Mouse (Mus musculus): ENCODE data around the gene Sufu. TPM values are rescaled to one million over a fixed set of nuclear protein-coding genes. Genes with fewer than 3 reads are reported as not detected.

Sufu gene
- 10 to 100 TPM; 18.3 to 18.6 TPM for total RNA-seq (2021)

DNA sequence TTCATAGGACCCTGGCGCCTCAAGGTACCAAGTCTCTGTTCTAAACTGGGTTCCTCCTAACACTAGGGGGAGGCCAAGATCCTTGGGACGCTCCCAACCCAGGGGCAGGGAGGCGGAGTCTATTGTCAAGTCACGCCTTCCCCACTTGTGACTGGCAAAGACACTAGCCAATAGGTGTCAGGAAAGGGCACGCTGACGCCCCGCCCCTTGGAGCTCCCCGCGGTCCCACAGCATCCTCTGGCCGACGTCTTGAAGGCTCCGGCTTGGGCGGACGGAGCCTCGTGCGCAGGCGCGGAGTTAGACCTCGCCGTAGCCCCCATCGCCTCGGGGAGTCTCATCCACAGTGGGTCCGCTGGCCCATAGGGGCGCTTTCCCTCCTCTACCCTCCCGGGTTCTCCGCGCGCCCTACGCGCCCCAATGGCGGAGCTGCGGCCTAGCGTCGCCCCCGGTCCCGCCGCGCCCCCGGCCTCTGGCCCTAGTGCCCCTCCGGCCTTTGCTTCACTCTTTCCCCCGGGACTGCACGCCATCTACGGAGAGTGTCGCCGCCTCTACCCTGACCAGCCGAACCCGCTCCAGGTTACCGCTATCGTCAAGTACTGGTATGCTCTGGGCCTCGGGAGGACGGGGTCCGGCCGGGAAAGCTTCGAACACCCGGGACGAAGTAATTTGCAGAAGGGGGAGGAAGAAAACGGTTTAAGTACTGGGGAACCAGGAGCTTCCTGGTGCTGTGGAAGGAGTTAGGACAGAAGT, at the start of gene Sufu:
Sufu (plus strand) TSS at position 211 of the 750 bp plus-strand sequence.
- intact Hi-C loops (cut with DNase I) = loop anchor here (1.0 to 5.0 kb wide), 3 partner anchors 47 to 130 kb away; partner anchors contain the start of gene Trim8
- DNase-seq (ENCODE audit: low spot score in 2 of 2) = peak; percentile 97 to 98

GRCm38 (mm10) chr19:46347146-46347545, 49.5 kb upstream of the Sufu start:
- intact Hi-C loops (cut with DNase I) = no loop called here
- DNase-seq (ENCODE audit: low spot score in 2 of 2) = no peak

GRCm38 (mm10) chr19:46347936-46348668, 48.6 kb upstream of the Sufu start:
- no peak for DNase-seq (ENCODE audit: low spot score in 2 of 2)

DNA sequence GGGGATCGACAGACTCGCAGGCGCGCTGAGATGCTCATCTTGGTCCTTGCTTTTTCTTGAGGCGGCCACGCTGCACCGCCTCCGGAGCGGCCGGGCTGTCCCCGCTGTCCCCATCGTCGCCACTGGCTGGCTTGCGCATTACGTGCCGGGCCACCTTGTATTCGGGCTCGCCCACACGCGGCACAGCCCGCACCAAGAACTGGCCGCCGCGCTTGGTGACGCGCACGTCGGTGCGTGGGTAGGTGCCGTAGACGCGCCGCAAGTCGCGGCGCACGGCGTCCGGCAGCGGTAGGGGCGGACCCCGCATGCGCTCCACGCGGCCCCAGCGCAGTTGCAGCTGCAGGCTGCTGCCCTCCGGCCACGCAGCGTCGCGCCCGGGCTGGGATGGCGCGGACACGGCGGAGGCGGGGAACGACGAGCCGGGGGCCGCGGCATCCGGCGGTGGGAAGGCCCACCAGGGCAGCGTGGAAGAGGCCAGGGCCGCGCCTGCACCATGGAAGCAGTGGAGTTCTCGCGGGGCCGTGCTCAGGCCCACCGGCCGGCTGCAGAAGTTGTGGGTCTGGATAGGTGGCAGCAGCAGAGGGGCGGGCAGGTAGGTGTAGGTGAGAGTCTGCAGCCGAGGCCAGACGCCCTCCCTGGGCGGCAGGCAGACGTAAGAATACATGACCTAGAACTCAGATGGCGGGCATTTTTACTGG, 47.8 kb upstream of the Sufu start:
- DNase-seq (ENCODE audit: low spot score in 2 of 2) = peak; percentile 90 to 94
- intact Hi-C loops (cut with DNase I) = loop anchor here (2.0 kb wide), 1 partner anchor 30 kb away; no protein-coding TSS in a partner anchor

More at GRCm38 (mm10) chr19:46347936-46348668, 48.6 kb upstream of the Sufu start:
- intact Hi-C loops (cut with DNase I) = loop anchor here (2.0 kb wide), 1 partner anchor 29 kb away; no protein-coding TSS in a partner anchor

GRCm38 (mm10) chr19:46349550-46349949, 47.1 kb upstream of the Sufu start:
- no peak for DNase-seq (ENCODE audit: low spot score in 2 of 2)
- intact Hi-C loops (cut with DNase I) = loop anchor here (2.0 kb wide), 1 partner anchor 31 kb away; no protein-coding TSS in a partner anchor

- intact Hi-C loops (cut with DNase I) = no loop called here
- DNase-seq (ENCODE audit: low spot score in 2 of 2) = no peak
These were observed 46.3 kb upstream of the Sufu start, which contains the start of gene 2310034G01Rik for GRCm38 (mm10) chr19:46350168-46350932. TSS of gene 2310034G01Rik (minus strand) at chr19:46350302.

DNA sequence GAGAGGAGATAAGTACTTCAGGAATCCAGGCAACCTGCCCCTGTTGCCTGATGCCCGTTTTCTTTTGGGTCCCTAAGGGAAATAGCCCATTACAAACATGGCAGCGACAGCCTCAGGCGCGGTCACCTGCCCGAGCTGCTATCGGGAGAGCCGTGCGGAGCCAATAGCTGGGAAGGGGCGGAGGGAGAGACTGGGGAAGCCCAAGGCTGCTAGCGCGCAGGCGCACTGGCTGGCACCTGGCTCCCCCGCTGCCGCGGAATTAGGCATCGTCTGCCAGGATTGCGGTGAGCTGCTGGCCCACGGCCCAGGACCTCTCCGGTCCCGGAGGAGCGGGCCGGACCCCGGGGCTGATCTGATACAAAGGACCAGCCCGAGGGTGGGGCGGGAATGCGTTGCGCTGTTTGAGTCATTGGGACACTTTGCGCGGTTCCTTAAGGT, 40.0 kb upstream of the Sufu start:
- DNase-seq (ENCODE audit: low spot score in 2 of 2) = peak; percentile 88 to 91
- intact Hi-C loops (cut with DNase I) = loop anchor here (2.0 kb wide), 1 partner anchor 18 kb away; the partner anchor contains the start of gene Cuedc2

DNA sequence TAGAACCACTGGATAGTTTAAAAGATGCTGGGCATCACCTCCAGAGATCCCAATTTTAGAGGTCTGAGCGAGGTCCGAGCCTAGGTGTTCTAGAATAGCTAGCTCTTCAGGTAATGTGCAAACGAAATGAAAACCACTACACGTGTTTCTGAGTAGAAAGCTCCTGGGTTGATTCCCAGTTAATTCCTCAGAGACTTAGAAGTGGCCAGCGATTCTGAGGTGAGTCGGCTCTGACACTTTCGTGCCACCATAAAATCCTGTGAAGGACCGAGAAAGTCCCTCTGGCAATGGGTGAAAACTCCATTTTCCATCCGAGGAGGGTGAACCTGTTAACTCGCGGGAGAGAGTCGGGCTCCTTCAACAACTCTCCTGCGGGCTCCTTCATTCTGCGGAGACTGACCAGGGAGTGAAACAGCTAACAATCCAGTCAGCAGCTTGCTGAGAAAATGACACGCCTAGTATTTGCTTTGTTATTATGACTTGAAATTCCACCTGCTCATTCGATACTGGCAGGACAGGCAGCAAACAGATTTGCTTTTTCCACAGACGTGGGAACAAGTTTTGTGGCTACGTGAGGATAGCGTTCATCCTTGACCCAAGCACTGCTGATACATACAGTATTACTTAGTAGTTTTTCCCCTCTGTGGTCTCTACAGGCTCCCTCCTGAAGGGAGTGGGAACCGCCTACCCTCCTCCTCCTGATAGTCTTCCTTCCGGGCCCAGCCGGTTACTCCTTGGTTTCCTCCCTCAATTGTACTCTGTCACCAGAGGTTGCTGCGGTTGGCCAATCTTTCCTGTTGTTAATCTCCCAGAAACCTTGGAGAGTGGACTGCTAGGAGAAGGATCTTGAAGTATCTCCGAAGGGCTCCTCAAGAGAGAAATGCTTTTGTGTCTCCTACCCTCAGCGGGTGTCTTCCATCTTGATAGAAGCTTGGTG, 39.1 kb upstream of the Sufu start:
- no peak for DNase-seq (ENCODE audit: low spot score in 2 of 2)
- intact Hi-C loops (cut with DNase I) = loop anchor here (2.0 kb wide), 1 partner anchor 19 kb away; the partner anchor contains the start of gene Cuedc2

- no peak for DNase-seq (ENCODE audit: low spot score in 2 of 2)
These were observed 38.3 kb upstream of the Sufu start for GRCm38 (mm10) chr19:46358381-46358780.

GRCm38 (mm10) chr19:46362104-46362503, 34.6 kb upstream of the Sufu start:
- no peak for DNase-seq (ENCODE audit: low spot score in 2 of 2)
- intact Hi-C loops (cut with DNase I) = no loop called here

More at GRCm38 (mm10) chr19:46358381-46358780, 38.3 kb upstream of the Sufu start:
- intact Hi-C loops (cut with DNase I) = no loop called here

- no peak for DNase-seq (ENCODE audit: low spot score in 2 of 2)
- intact Hi-C loops (cut with DNase I) = no loop called here
These were observed 33.2 kb upstream of the Sufu start for GRCm38 (mm10) chr19:46363294-46364009.

DNA sequence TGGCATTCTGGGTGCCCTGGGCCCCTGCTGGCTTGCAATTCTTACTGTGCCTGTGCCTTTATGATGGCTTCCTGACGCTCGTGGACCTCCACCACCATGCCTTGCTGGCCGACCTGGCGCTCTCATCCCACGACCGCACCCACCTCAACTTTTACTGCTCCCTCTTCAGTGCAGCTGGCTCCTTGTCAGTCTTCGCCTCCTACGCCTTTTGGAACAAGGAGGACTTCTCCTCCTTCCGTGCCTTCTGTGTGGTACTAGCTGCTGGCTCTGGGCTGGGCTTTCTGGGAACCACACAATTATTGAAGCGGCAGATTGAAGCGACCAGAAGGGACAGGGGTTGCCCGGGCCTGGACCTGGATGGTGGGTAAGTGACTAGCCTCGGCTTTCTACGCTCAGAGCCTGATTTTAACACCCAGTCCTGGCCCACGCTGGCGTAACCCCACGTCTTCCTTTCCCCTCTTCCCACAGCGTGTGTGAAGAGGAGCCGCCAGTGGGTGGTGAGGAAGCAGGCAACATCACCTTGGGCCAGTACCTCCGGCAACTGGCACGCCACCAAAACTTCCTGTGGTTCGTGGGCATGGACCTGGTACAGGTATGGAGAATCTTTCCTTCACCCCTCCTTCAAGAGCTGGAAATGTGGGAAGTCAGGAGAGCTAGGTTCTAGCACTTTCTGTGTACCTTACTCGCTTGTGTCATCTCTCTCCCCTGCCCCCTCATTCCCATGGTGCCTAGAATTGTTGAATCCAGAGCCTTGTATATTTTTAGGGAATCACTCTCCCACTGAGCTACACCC, 28.7 kb upstream of the Sufu start:
- DNase-seq (ENCODE audit: low spot score in 2 of 2) = peak; percentile 57 to 80
- intact Hi-C loops (cut with DNase I) = no loop called here

- intact Hi-C loops (cut with DNase I) = no loop called here
These were observed 27.5 kb upstream of the Sufu start for GRCm38 (mm10) chr19:46369204-46369603.

GRCm38 (mm10) chr19:46374477-46375088, 22.1 kb upstream of the Sufu start:
- intact Hi-C loops (cut with DNase I) = no loop called here
- DNase-seq (ENCODE audit: low spot score in 2 of 2) = no peak

More at GRCm38 (mm10) chr19:46369204-46369603, 27.5 kb upstream of the Sufu start:
- DNase-seq (ENCODE audit: low spot score in 2 of 2) = peak in 1 of 2 experiments; percentile 54

DNA sequence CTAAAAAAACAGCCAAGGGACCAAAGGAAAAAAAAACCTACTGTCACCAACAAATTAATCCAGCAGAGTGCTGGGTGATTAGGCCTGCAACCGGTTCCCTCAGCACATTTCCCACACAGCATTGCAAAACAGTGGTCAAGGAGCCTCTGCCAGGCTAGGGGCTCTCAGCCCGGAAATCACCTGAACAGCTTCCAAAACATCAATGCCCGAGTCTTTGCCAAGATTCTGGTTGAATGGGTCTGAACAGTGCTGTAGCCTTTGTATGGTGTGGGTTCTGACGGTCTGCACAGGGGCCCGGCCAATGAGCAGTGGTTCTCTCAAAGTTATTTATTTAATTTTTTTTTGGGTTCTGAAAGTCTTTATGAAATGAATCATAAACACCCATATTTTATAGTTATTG, 21.2 kb upstream of the Sufu start:
- intact Hi-C loops (cut with DNase I) = no loop called here
- peak in 1 of 2 experiments; percentile 20 for DNase-seq (ENCODE audit: low spot score in 2 of 2)

DNA sequence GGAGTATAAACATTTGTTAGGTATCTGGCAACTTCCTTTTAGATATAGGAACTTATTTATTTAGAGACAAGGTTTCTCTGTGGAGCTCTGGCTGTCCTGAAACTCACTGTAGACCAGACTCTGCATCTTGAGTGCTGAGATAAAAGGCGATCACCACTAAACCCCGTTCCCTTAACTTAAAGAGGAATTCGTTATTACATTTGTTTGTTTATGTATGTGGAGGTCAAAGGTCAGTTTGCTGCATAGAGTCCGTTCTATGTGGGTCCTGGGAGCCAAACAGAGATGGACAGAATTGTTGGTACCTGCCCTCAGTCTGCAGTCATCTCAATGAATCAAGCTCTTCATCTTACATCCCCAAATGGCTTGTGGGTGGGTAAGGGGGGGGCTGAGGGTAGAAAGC, 20.8 kb upstream of the Sufu start:
- intact Hi-C loops (cut with DNase I) = no loop called here
- no peak for DNase-seq (ENCODE audit: low spot score in 2 of 2)
